Mouse (Mus musculus) heart, embryonic 12.5 days (tissue): ENCODE results near the gene Wdr70. TPM values are rescaled to one million over a fixed set of nuclear protein-coding genes. Genes with fewer than 3 reads are reported as not detected.
"Not testable (repeated sequence)": the region's sequence is repeated elsewhere in the genome, so short reads cannot be mapped to it uniquely, and the experiment has no call there.

ENCODE experiments used
- ATAC-seq: fragments of 200-750 bp; cut with Nextera tagmentation; 2 replicates; pipeline ENCODE4 v1.8.0; 2017; ENCODE audit warnings: moderate TSS enrichment, moderate library complexity; ENCODE audit not compliant: insufficient number of reproducible peaks, low FRiP score
- H3K27ac ChIP-seq: fragments of 300-500 bp; sonication (generic); 2 replicates; pipeline ENCODE4 v1.5.1; 2016; ENCODE audit warnings: mild to moderate bottlenecking, moderate library complexity; ENCODE audit not compliant: poor library complexity, severe bottlenecking
- H3K27me3 ChIP-seq: fragments of 300-500 bp; sonication (generic); replicated peaks from 2 replicates; pipeline ENCODE4 v1.6.1; 2016; ENCODE audit warnings: mild to moderate bottlenecking, moderate library complexity
- H3K36me3 ChIP-seq: fragments of 300-500 bp; sonication (generic); 2 replicates; pipeline ENCODE4 v1.6.1; 2016; ENCODE audit warnings: mild to moderate bottlenecking, moderate library complexity
- H3K4me1 ChIP-seq: fragments of 300-500 bp; sonication (generic); replicated peaks from 2 replicates; pipeline ENCODE4 v1.6.1; 2016; ENCODE audit warnings: mild to moderate bottlenecking
- H3K4me2 ChIP-seq: fragments of 300-500 bp; sonication (generic); 2 replicates; pipeline ENCODE4 v1.6.1; 2016; ENCODE audit warnings: mild to moderate bottlenecking, moderate library complexity
- H3K4me3 ChIP-seq: fragments of 300-500 bp; sonication (generic); 2 replicates; pipeline ENCODE4 v1.5.1; 2016; ENCODE audit warnings: mild to moderate bottlenecking
- H3K9ac ChIP-seq: fragments of 300-500 bp; sonication (generic); 2 replicates; pipeline ENCODE4 v1.6.1; 2016; ENCODE audit warnings: mild to moderate bottlenecking, moderate library complexity
- H3K9me3 ChIP-seq: fragments of 300-500 bp; sonication (generic); replicated peaks from 2 replicates; pipeline ENCODE4 v1.6.1; 2016; ENCODE audit warnings: mild to moderate bottlenecking, moderate library complexity
- WGBS: fragments of 180-500 bp; shearing (Covaris S2); methylation state at CpG from one replicate; pipeline ENCODE4 v1.1.7; 2016; 5-methylcytosine and 5-hydroxymethylcytosine counted together
- polyA plus RNA-seq: library from polyadenylated mRNA; unstranded; fragments of >200 nt; fragmentation: Nextera tagmentation; extraction: Ambion mirVana; gene quantifications from 2 replicates; pipeline ENCODE4 v1.2.1, GENCODE M21; 2016

Gene Wdr70
- 40.5 and 43.4 TPM in 2 replicates for polyA plus RNA-seq

DNA sequence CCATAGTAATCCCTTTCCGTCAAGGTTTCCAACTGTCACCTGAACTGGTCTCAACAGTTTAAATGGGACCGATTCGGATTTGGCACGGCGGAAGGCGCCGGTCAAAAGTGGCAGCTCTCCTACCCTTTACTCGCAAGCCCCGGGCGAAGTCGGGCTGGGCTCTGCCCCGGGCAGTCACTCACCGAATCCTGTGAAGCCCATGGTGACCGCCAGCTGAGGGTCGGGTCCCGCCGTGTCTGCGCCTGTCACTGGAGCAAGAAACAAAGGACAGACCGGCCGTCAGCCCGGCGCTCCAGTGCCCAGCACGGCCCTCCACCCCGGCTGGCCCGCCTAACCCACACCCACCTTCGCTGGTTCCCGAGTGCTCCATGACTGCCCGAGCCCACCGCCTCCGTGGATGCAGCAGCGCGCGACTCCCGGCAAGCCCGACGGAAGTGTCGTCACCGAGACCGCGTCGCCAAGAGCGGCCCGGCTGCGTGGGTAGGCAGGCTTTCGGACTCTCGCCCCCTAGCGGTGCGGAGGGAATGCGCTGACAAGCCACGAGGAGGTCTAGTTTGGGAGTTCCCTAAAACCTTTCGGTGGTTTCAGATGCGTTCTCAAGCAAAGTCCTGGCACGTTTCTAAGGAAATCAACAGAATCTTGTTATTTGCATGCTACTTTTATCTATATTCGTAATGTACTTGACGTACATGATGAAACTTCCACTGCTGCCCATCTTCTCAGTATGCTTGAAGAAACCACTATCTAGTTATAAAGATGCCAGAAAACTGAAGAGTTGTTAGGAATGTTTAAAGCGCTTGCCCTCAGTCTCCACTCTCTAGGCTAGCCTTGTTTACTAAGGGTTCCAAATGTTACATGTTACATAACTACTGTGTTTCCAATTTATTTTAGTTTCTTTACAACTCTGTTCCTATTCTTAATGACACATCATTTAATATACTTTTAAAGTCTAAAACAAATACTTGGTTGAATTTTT is at the start of gene Wdr70:
TSS of gene Wdr70 (minus strand) at position 436 of the 976 bp plus-strand sequence.
- Histone ChIP-seq H3K9ac (peak within 1 kb of the TSS; percentile 91), H3K27ac (peak within 1 kb of the TSS; percentile 7; the same call in 1 of the 2 replicates), H3K27me3 (no peaks in the 10 kb centered on the region), H3K9me3 (no peaks in the 10 kb centered on the region), H3K4me1 (peaks cover 4% of the 10 kb centered on the region; the same call in 1 of the 2 replicates), H3K4me3 (peak within 1 kb of the TSS; percentile 95), H3K4me2 (peak within 1 kb of the TSS; percentile 71), H3K36me3 (peaks cover 23% of the 10 kb centered on the region)
- 2% methylated on average over 56 of the region's 56 CpGs for WGBS
- ATAC-seq = peak; percentile 88

DNA sequence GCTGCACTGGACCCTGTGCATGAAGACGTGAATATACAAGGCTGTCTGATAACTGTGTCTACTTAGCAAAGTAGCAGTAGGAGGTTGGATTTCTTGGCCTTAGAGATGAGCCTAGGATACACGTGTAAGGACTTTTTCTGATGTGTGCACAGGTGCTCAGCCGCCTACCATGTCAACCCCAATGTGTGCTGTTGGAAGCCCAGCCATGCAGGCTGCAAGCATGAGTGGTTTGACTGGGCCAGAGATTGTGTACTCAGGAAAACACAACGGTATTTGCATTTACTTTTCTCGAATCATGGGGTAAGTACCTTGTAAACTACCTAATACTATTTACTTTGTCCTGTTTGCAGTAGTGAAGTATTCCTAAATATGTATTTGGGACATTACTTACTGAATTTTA is 36.6 kb upstream of the Wdr70 start:
- Histone ChIP-seq H3K4me2 (no peak overlapping the region), H3K36me3 (peaks cover 88% of the 10 kb centered on the region), H3K4me1 (no peaks in the 10 kb centered on the region), H3K27ac (no peak overlapping the region), H3K9me3 (no peaks in the 10 kb centered on the region), H3K9ac (no peak overlapping the region), H3K4me3 (no peak overlapping the region), H3K27me3 (no peaks in the 10 kb centered on the region)
- WGBS = 94% methylated on average over 5 of the region's 5 CpGs
- no peak for ATAC-seq

DNA sequence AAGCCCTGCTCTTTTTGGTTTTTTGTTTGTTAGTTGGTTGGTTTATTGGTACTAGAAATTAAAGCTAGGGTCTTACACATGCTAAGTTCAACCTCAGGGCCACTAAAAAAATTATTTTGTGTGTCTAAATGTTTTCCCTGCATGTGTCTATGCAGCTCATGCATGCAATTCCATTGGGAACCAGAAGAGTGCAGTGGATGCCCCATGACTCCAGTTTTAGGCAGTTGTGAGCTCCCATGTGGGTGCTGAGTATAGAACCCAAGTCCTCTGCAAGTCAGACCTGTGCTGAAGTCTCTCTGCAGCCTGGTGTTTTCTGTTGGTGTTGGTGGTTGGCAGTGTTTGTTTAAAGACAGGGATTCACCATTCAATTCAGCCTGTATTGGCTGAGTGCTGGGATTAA is 32.8 kb upstream of the Wdr70 start:
- ATAC-seq = no peak
- Histone ChIP-seq H3K36me3 (peaks cover 83% of the 10 kb centered on the region), H3K4me2 (no peak overlapping the region)

GRCm38 (mm10) chr15:8131268-8131667 is 32.3 kb upstream of the Wdr70 start:
- no peaks in the 10 kb centered on the region for H3K27me3 ChIP-seq
- H3K4me2 ChIP-seq = no peak overlapping the region
- no peak overlapping the region for H3K4me3 ChIP-seq
- 96% methylated on average over 3 of the region's 3 CpGs for WGBS
- no peak overlapping the region for H3K27ac ChIP-seq
- H3K36me3 ChIP-seq = peaks cover 85% of the 10 kb centered on the region
- no peaks in the 10 kb centered on the region for H3K4me1 ChIP-seq
- ATAC-seq = no peak
- no peak overlapping the region for H3K9ac ChIP-seq
- H3K9me3 ChIP-seq = no peaks in the 10 kb centered on the region

More for the DNA sequence above, 32.8 kb upstream of the Wdr70 start:
- H3K27me3 ChIP-seq = no peaks in the 10 kb centered on the region
- H3K9me3 ChIP-seq = no peaks in the 10 kb centered on the region
- no peak overlapping the region for H3K9ac ChIP-seq
- H3K4me3 ChIP-seq = no peak overlapping the region
- no peaks in the 10 kb centered on the region for H3K4me1 ChIP-seq
- H3K27ac ChIP-seq = no peak overlapping the region

GRCm38 (mm10) chr15:8129281-8129680 is 30.3 kb upstream of the Wdr70 start:
- Histone ChIP-seq H3K36me3 (peaks cover 79% of the 10 kb centered on the region), H3K4me1 (no peaks in the 10 kb centered on the region), H3K9me3 (no peaks in the 10 kb centered on the region), H3K4me2 (no peak overlapping the region), H3K27ac (no peak overlapping the region), H3K9ac (no peak overlapping the region), H3K27me3 (no peaks in the 10 kb centered on the region), H3K4me3 (no peak overlapping the region)
- ATAC-seq = no peak
- 71% methylated on average over 1 of the region's 1 CpGs for WGBS

- Histone ChIP-seq H3K36me3 (peaks cover 19% of the 10 kb centered on the region), H3K4me1 (peaks cover 19% of the 10 kb centered on the region), H3K4me2 (peak overlapping the region; percentile 86), H3K4me3 (peak overlapping the region; percentile 91), H3K9me3 (no peaks in the 10 kb centered on the region), H3K9ac (peak overlapping the region; percentile 95), H3K27me3 (no peaks in the 10 kb centered on the region), H3K27ac (no peak overlapping the region)
- no peak for ATAC-seq
- 4% methylated on average over 8 of the region's 8 CpGs for WGBS
Measured at GRCm38 (mm10) chr15:8109782-8110181, 10.8 kb upstream of the Wdr70 start.

GRCm38 (mm10) chr15:8108966-8109743 is 10.1 kb upstream of the Wdr70 start, which contains the start of gene Nup155:
Gene Nup155 (plus strand): TSS chr15:8109273.
- H3K4me1 ChIP-seq = peaks cover 19% of the 10 kb centered on the region
- ATAC-seq = peak; percentile 93
- H3K4me2 ChIP-seq = peak within 1 kb of the TSS; percentile 86
- H3K9me3 ChIP-seq = no peaks in the 10 kb centered on the region
- peak within 1 kb of the TSS; percentile 91 for H3K4me3 ChIP-seq
- peak within 1 kb of the TSS; percentile 79 for H3K27ac ChIP-seq
- WGBS = under 1% methylated on average over 54 of the region's 54 CpGs
- peaks cover 19% of the 10 kb centered on the region for H3K36me3 ChIP-seq
- H3K27me3 ChIP-seq = no peaks in the 10 kb centered on the region
- peak within 1 kb of the TSS; percentile 95 for H3K9ac ChIP-seq

GRCm38 (mm10) chr15:8108360-8108965 is 9.5 kb upstream of the Wdr70 start:
- H3K27me3 ChIP-seq = no peaks in the 10 kb centered on the region
- ATAC-seq = no peak
- WGBS = 51% methylated on average over 19 of the region's 19 CpGs

DNA sequence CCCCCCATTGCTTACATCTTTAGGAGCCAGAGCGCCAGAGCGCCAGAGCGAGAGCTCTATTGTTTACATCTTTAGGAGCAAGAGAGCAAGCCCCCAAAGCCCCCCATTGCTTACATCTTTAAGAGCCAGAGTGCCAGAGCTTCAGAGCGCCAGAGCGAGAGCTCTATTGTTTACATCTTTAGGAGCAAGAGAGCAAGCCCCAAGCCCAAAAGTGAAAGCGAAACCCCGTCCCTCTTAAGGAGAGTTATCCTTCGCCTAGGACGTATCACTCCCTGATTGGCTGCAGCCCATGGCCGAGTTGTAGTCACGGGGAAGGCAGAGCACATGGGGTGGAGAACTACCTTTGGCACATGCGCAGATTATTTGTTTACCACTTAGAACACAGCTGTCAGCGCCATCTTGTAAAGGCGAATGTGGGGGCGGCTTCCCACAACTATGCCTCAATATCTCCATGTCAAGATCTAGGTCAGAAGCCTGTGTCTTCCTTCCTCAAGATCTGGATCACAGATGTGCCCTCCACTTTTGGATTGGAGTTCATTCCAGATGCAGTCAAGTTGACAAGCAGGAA is 3.0 kb upstream of the Wdr70 start:
- H3K36me3 ChIP-seq, H3K4me3 ChIP-seq, H3K4me1 ChIP-seq, H3K27ac ChIP-seq, ATAC-seq, H3K9me3 ChIP-seq, H3K9ac ChIP-seq, H3K4me2 ChIP-seq, H3K27me3 ChIP-seq: not testable (repeated sequence)
- 87% methylated on average over 15 of the region's 15 CpGs for WGBS

More at GRCm38 (mm10) chr15:8108360-8108965, 9.5 kb upstream of the Wdr70 start:
- peak overlapping the region; percentile 79 for H3K27ac ChIP-seq
- peak overlapping the region; percentile 91 for H3K4me3 ChIP-seq
- no peaks in the 10 kb centered on the region for H3K9me3 ChIP-seq
- peaks cover 12% of the 10 kb centered on the region for H3K36me3 ChIP-seq
- H3K4me1 ChIP-seq = peaks cover 19% of the 10 kb centered on the region
- peak overlapping the region; percentile 95 for H3K9ac ChIP-seq
- peak overlapping the region; percentile 86 for H3K4me2 ChIP-seq

DNA sequence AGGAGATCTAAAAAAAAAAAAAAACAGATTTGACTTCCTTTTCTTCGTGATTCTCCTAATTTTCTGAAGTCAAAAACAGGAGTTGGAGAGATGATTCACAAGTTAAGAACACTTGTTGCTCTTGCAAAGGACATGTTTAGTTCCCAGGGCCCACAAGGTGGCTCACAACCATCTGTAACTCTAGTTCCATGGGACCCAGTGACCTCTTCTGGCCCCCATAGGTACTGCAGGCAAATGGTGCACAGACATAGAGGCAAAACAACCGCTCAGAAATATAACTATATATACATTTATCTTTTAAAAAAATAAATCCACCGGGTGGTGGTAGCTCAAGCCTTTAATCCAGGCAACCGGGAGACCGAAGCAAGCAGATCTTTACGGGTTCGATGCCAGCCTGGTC is 1.2 kb downstream of the Wdr70 start:
- ATAC-seq = no peak
- H3K27ac ChIP-seq = no peak overlapping the region
- H3K9me3 ChIP-seq = no peaks in the 10 kb centered on the region
- no peaks in the 10 kb centered on the region for H3K27me3 ChIP-seq
- peak overlapping the region; percentile 54 for H3K4me2 ChIP-seq
- H3K4me3 ChIP-seq = peak overlapping the region; percentile 31; the same call in 1 of the 2 replicates
- H3K4me1 ChIP-seq = peaks cover 4% of the 10 kb centered on the region; the same call in 1 of the 2 replicates
- no peak overlapping the region for H3K9ac ChIP-seq
- H3K36me3 ChIP-seq = peaks cover 33% of the 10 kb centered on the region
- 25% methylated on average over 7 of the region's 7 CpGs for WGBS
